Mouse (Mus musculus): Measurements from ENCODE around the gene Stam2. TPM values are rescaled to one million over a fixed set of nuclear protein-coding genes. Genes with fewer than 3 reads are reported as not detected.

Gene Stam2
- polyA plus RNA-seq, 1 experiment, result 12.9 TPM

DNA sequence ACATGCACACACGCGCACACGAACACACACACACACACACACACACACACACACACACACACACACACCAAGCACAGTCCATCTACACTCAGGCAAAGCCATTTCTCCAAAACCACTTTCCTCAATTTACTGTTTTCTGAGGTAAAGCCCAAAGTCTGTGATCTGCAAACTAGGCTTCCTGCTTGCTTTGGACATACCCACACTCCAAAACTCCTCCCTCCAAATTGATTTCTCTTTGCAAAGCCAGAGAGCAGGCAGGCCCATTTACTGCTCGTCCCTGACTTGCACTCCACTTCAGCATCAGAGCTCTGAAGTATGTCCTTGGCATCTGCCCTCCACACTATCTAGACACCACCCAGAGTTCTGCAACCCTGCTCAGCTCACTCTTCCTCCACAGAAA lies 64.5 kb downstream of the Stam2 start:
- Histone ChIP-seq H3K79me3 (ENCODE audit: low read depth) (no peaks in the 10 kb centered on the region), H3K79me2 (ENCODE audit: control insufficient read depth, insufficient read depth) (no peaks in the 10 kb centered on the region), H3ac (ENCODE audit: control insufficient read depth, insufficient read length, low read depth) (no peak overlapping the region), H3K36me3 (ENCODE audit: control insufficient read depth, insufficient read depth) (no peaks in the 10 kb centered on the region), H3K27me3 (ENCODE audit: control insufficient read depth, insufficient read depth, insufficient read length) (peaks cover 29% of the 10 kb centered on the region), H3K4me3 (ENCODE audit: insufficient read depth, poor library complexity, severe bottlenecking) (no peak overlapping the region)
- no peak for TF ChIP-seq MAX (IDR thresholded peaks at IDR 0.05)

DNA sequence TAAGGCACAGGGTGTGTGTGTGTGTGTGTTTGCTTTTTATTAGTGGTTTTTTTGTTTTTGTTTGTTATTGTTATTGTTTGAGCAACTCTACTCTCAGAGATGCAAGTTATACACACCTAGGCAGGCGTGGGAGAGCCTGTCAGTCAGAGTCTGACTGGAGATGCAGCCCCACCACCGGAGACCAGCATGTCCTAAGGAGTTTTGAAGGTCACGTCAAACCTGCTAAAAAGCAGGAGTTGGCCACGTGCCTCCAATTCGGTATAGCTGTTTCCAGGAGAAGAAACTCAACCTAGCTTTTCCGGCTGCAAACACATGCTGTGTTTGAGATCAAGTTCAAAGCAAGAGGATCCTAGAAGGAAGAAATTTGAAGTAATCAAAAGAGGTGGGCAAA lies 65.2 kb downstream of the Stam2 start:
- H3K36me3 ChIP-seq (ENCODE audit: control insufficient read depth, insufficient read depth), result no peaks in the 10 kb centered on the region
- no peaks in the 10 kb centered on the region for H3K79me3 ChIP-seq (ENCODE audit: low read depth)
- H3K4me3 ChIP-seq (ENCODE audit: insufficient read depth, poor library complexity, severe bottlenecking), result no peak overlapping the region
- H3K27me3 ChIP-seq (ENCODE audit: control insufficient read depth, insufficient read depth, insufficient read length), result peaks cover 29% of the 10 kb centered on the region
- H3K79me2 ChIP-seq (ENCODE audit: control insufficient read depth, insufficient read depth), result no peaks in the 10 kb centered on the region
- no peak overlapping the region for H3ac ChIP-seq (ENCODE audit: control insufficient read depth, insufficient read length, low read depth)
- TF ChIP-seq USF1 (IDR thresholded peaks at IDR 0.05; ENCODE audit: low read depth) (no peak), FOSL1 (IDR thresholded peaks at IDR 0.05; ENCODE audit: insufficient read depth, low read length, poor library complexity, severe bottlenecking) (no peak), MAX (IDR thresholded peaks at IDR 0.05) (no peak), MYOD1 (IDR thresholded peaks at IDR 0.05; ENCODE audit: control insufficient read depth, insufficient read length, low read depth) (no peak), MYOG (IDR thresholded peaks at IDR 0.05; ENCODE audit: control insufficient read depth, extremely low read depth, insufficient read length) (no peak), CEBPB (IDR thresholded peaks at IDR 0.05; ENCODE audit: low read depth) (no peak), CTCF (IDR thresholded peaks at IDR 0.05; ENCODE audit: control insufficient read depth, insufficient read depth, insufficient read length) (no peak)

DNA sequence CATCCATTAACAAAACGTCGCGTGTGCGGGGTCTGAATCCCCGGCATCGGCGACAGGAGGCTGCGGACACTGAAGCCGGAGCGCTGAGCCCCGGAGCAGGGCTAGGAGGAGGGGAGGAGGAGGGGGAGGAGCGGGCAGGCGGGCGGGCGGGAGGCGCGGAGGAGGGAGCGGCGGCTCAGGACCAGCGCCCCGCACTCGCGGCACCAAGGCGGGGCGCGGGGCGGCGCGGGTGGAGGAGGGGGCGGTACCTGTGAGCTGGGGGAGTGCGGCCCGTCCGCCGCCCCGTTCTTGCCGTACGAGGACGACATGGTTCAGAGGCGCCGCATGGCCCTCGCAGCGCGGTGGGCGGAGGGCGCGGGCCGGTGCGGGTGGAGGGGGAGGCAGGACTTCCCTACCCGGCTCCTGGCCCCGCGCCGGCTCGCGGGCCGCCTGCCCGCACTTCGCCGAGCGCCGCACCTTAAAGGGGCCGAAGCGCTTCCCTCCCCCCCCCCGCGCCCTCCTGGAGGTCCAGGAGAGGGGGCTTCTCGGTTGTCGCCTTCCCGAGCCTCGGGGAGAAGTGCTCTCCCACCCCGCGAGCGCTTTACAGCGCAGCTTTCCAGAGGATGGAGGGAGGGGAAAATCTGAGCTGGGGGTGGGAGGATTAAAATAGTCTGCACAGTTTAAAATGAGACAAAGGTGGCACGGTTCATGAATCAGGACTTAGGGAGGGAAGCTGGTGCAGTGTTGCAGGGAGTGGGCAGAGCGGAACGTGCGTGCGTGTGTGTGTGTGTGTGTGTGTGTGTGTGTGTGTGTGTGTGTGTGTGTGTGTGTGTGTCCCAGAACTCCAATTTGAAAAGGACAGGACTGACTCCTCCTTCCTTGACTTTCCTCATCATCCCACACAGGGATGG lies 65.8 kb downstream of the Stam2 start, which contains the start of gene Cacnb4:
Gene Cacnb4 (minus strand): TSS at position 809 of the 890 bp plus-strand sequence.
- H3K79me3 ChIP-seq (ENCODE audit: low read depth), result no peaks in the 10 kb centered on the region
- no peaks in the 10 kb centered on the region for H3K79me2 ChIP-seq (ENCODE audit: control insufficient read depth, insufficient read depth)
- no peaks in the 10 kb centered on the region for H3K36me3 ChIP-seq (ENCODE audit: control insufficient read depth, insufficient read depth)
- peaks cover 29% of the 10 kb centered on the region for H3K27me3 ChIP-seq (ENCODE audit: control insufficient read depth, insufficient read depth, insufficient read length)
- TF ChIP-seq CEBPB (IDR thresholded peaks at IDR 0.05; ENCODE audit: low read depth) (no peak), FOSL1 (IDR thresholded peaks at IDR 0.05; ENCODE audit: insufficient read depth, low read length, poor library complexity, severe bottlenecking) (no peak), MYOD1 (IDR thresholded peaks at IDR 0.05; ENCODE audit: control insufficient read depth, insufficient read length, low read depth) (no peak), MAX (IDR thresholded peaks at IDR 0.05) (no peak), MYOG (IDR thresholded peaks at IDR 0.05; ENCODE audit: control insufficient read depth, extremely low read depth, insufficient read length) (no peak), CTCF (IDR thresholded peaks at IDR 0.05; ENCODE audit: control insufficient read depth, insufficient read depth, insufficient read length) (no peak), USF1 (IDR thresholded peaks at IDR 0.05; ENCODE audit: low read depth) (no peak)
- H3K4me3 ChIP-seq (ENCODE audit: insufficient read depth, poor library complexity, severe bottlenecking), result no peak within 1 kb of the TSS
- H3ac ChIP-seq (ENCODE audit: control insufficient read depth, insufficient read length, low read depth), result peak within 1 kb of the TSS; percentile 24

DNA sequence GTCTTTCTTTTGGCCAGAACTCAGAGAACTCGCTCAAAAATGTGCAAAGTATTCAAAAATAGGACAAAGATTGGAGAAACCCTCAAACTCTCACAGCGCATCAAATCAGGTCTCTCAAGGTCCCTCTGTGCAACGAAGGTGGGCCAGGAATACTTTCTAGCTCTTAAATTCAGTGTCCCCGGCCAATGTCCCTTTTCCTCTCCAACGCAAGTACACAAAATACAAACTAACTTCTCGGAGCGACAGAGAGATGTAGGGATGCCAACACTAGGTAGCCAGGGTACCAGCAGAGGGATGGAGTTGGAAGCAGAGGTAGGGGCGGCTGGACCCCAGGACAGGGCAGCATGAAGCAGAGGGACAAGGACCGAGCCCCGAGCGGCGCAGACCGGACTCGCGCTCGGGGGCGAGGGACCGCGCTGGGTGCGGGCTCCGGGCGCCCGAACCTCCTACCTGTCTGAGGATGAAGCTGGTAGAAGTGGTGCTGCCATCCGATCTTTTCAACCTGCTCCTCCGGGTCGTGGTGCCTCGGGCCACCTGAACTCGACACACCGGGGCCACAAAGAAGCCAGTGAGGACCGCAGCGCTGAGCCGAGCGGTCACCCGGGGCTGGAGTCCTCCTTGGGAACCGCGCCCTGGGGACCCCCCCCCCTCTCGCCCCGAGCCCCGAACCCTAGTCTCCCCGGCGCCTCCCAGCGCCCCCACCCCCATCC lies 66.6 kb downstream of the Stam2 start:
- Histone ChIP-seq H3ac (ENCODE audit: control insufficient read depth, insufficient read length, low read depth) (no peak overlapping the region), H3K36me3 (ENCODE audit: control insufficient read depth, insufficient read depth) (no peaks in the 10 kb centered on the region), H3K4me3 (ENCODE audit: insufficient read depth, poor library complexity, severe bottlenecking) (no peak overlapping the region), H3K79me2 (ENCODE audit: control insufficient read depth, insufficient read depth) (no peaks in the 10 kb centered on the region), H3K27me3 (ENCODE audit: control insufficient read depth, insufficient read depth, insufficient read length) (peaks cover 32% of the 10 kb centered on the region), H3K79me3 (ENCODE audit: low read depth) (no peaks in the 10 kb centered on the region)
- no peak for TF ChIP-seq CEBPB (IDR thresholded peaks at IDR 0.05; ENCODE audit: low read depth)
- no peak for TF ChIP-seq MYOD1 (IDR thresholded peaks at IDR 0.05; ENCODE audit: control insufficient read depth, insufficient read length, low read depth)
- no peak for TF ChIP-seq FOSL1 (IDR thresholded peaks at IDR 0.05; ENCODE audit: insufficient read depth, low read length, poor library complexity, severe bottlenecking)
- TF ChIP-seq USF1 (IDR thresholded peaks at IDR 0.05; ENCODE audit: low read depth), result no peak
- no peak for TF ChIP-seq CTCF (IDR thresholded peaks at IDR 0.05; ENCODE audit: control insufficient read depth, insufficient read depth, insufficient read length)
- no peak for TF ChIP-seq MAX (IDR thresholded peaks at IDR 0.05)
- no peak for TF ChIP-seq MYOG (IDR thresholded peaks at IDR 0.05; ENCODE audit: control insufficient read depth, extremely low read depth, insufficient read length)

DNA sequence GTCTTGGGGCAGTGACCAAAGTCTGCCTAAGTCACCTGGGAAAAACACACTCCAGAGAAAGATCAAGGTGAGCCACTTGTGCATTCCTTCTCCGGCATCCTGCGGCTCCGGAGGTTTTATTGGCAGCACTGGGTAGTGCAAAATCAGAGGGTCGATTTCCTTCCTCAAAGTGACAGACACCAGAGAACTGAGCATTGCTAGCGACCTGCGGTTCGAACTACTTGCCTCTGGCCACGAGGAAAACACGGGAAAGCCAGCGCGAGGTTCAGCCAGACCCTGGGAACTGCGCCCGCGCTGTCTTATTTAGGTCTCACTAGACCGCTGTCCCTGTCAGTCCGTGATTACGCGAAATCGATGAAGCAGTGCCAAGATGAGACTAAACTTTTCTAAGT lies 67.2 kb downstream of the Stam2 start:
- no peaks in the 10 kb centered on the region for H3K36me3 ChIP-seq (ENCODE audit: control insufficient read depth, insufficient read depth)
- H3ac ChIP-seq (ENCODE audit: control insufficient read depth, insufficient read length, low read depth), result no peak overlapping the region
- no peaks in the 10 kb centered on the region for H3K79me3 ChIP-seq (ENCODE audit: low read depth)
- peaks cover 32% of the 10 kb centered on the region for H3K27me3 ChIP-seq (ENCODE audit: control insufficient read depth, insufficient read depth, insufficient read length)
- TF ChIP-seq CEBPB (IDR thresholded peaks at IDR 0.05; ENCODE audit: low read depth) (no peak), MAX (IDR thresholded peaks at IDR 0.05) (no peak), CTCF (IDR thresholded peaks at IDR 0.05; ENCODE audit: control insufficient read depth, insufficient read depth, insufficient read length) (no peak), MYOG (IDR thresholded peaks at IDR 0.05; ENCODE audit: control insufficient read depth, extremely low read depth, insufficient read length) (no peak), FOSL1 (IDR thresholded peaks at IDR 0.05; ENCODE audit: insufficient read depth, low read length, poor library complexity, severe bottlenecking) (no peak), USF1 (IDR thresholded peaks at IDR 0.05; ENCODE audit: low read depth) (no peak), MYOD1 (IDR thresholded peaks at IDR 0.05; ENCODE audit: control insufficient read depth, insufficient read length, low read depth) (no peak)
- H3K4me3 ChIP-seq (ENCODE audit: insufficient read depth, poor library complexity, severe bottlenecking), result no peak overlapping the region
- no peaks in the 10 kb centered on the region for H3K79me2 ChIP-seq (ENCODE audit: control insufficient read depth, insufficient read depth)

All from C2C12 (cell line).